Mouse (Mus musculus): ENCODE results near the gene Olfr1350.

Gene Olfr1350
- long read RNA-seq, experiment 1, result 0 reads
- long read RNA-seq, experiment 2, result 0 reads

DNA sequence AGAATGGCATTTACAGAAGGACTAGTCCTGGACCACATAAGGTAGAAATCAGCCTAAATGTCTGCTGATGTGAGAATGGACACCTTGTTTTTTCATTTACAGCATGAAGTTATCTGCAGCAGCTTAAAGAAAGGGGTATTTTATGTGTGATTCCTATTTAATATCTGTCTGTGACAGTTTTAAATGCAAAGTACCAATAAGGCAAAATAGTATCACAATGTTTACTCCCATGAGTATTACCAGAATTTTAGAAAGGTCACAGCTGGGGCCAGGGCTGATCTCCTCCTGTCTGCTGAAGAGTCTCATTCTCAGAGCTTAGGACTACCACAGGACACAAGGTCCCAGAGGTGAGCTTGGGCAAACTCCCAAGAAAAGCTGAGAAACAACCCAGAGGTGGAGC, at the start of gene Olfr1350:
Gene Olfr1350, plus strand, starts transcription at position 301 of the 400 bp plus-strand sequence.
- intact Hi-C loops (cut with DNase I), result no loop called here

DNA sequence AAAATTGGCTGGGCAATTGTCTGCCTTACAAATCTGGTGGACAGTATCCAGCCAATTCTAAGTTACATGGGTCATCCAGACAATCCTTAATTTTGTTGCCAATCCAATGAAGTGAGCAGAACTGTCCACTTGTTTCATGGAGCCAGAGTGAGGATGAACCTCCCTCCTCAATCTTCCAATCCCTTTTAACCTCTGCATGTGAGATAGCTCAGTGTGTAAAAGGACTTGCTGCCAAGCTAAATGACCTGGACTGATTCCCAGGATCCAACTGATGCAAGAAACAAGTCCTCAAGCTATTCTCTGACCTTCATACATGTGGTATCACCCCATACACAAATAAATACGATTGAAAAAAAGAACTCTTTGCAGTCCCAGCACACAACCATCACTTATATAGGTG, 43.0 kb upstream of the Olfr1350 start:
- intact Hi-C loops (cut with DNase I), result no loop called here

DNA sequence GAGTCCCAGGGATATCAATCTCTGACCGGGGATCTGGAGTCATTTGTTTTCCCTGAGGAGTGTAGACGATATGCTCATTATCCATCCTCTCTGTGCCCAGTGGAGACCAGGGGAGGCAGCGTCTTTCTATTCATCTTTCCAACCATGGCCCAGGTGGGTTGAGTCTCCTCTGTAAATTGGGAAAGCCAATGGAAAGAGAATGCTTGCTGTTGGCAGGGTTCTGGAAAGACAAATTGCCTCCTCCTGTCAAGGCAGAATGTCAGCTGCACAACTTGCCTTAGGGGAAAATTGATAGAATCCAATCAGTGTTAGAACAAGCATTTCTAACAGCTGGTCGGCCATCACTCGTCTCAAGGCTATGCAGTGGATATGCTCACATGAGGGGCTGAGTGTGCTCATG, 41.8 kb upstream of the Olfr1350 start, which contains the start of gene Olfr1349:
Gene Olfr1349, minus strand, starts transcription at position 101 of the 400 bp plus-strand sequence.
- intact Hi-C loops (cut with DNase I), result no loop called here

DNA sequence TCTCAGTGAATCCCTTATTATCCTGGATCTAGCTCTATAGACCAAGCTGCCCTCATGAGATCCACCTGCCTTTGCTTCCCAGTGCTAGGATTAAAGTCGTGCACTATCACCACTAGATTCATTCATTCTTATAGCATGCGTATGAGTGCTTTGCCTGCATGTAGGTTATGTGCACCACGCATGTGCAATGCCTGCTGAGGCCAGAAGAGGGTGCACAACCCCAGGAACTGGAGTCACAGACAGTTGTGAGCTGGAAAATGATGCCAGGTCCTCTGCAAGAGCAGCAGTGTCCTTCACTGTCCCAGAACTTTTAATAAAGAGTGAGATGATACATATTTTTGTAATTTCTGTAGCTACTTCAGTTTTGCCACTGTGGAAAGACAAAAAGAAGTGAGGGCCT, 39.6 kb upstream of the Olfr1350 start:
- intact Hi-C loops (cut with DNase I), result no loop called here

DNA sequence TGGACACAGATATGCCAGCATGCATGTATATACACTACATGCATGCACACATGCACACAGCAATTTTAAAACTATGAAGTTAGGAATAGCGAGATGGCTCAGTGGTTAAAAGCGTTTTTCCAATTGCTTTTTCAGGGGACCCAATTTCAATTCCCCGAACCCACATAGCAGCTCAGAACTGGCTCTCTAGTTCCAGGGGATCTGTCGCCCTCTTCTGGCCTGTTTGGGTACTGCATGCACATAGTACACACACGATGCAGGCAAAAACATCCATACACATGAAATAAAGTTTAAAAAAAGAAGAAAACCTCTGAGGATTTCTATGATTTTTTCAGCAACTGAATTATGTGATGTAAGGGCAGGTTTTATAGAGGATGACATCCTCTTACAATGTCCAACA, 38.5 kb upstream of the Olfr1350 start:
- intact Hi-C loops (cut with DNase I), result no loop called here

DNA sequence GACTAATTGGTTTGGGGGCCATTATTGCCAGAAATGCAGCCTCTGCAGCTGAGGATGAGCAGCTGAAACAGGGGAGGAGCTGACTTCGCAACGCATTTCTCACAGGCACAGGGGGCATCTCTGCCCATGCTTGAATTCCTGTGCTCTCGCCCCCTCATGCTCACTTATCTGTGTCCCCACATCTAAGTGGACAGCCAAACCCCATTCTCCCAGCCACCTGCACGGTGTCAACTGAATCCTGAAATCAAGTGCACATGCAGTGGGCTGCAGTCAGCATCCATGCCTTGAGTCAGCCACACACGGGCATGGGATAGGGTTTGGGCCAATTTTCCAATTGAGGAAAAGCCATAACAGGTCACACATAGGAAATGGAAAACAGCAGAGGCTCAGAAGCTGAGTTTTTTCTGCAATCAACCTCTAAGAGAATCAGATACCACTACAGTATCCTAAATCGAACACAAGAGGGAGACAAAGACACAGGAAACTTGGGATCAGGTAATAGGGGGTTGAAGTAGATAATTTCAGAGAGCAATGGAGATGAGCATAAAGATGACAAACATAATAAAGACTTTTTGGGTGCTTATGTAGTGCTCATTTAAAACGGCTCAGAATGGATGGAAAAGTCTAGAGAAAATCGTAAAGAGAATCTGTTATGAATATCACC, 21.6 kb downstream of the Olfr1350 start:
- intact Hi-C loops (cut with DNase I), result loop anchor here (5.0 to 10.0 kb wide), 4 partner anchors 109 to 351 kb away; partner anchors contain the start of gene Zim1

DNA sequence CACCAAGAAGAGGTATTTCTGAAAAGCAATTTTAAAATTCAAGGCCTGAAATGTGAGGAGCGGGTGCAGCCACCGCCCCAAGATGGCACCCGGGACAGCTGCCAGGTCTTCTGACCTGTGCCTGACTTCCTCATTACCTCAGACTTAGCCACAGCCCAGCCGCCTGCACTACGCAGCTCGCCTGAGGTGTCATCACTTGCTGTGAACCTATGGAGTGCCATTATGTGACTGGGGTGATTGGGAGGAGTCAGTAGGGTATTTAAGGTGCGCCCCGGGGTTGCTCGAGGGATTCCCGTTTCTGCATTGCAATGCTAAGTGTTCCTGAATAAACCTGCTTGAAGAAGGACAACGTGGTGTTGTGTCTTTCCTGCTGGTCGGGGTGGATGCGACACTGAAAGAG, 24.1 kb downstream of the Olfr1350 start:
- intact Hi-C loops (cut with DNase I), result loop anchor here (5.0 to 10.0 kb wide), 4 partner anchors 106 to 349 kb away; partner anchors contain the start of gene Zim1

DNA sequence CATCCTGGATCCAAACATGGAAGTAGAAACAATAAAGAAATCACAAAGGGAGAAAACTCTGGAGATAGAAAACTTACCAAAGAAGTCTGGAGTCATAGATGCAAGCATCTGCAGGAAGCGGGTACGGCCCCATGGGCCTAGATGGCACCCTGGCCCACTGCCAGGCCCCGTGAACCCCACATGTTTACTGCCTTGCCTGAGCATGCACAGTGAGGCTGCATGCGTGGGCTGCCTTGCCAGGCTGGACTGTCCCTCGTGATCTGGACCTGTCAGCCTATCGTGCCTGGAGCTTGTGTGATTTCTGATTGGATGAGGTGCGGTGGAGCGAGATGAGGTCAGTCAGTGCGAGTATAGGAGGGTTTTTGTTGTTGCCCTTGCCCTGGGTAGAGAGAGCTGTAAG, 38.7 kb downstream of the Olfr1350 start:
- intact Hi-C loops (cut with DNase I), result no loop called here

All from adrenal gland (tissue).